Mouse (Mus musculus) heart, postnatal 0 days (tissue): ENCODE measurements at regions not wholly inside any gene's neighbourhood (a gene's known extent, or its start where the extent isn't known, plus 50 kb on each side); places are given as distances from the start of the nearest gene placed in this dataset.

Source experiments
- CTCF ChIP-seq: IDR thresholded peaks from 2 replicates; pipeline ENCODE4 v1.5.1; 2016; ENCODE audit warnings: antibody characterized with exemption, control low read depth, low read depth
- EP300 ChIP-seq: IDR thresholded peaks from 2 replicates; pipeline ENCODE4 v1.6.1; 2016; ENCODE audit warnings: antibody characterized with exemption, low read depth

GRCm38 (mm10) chr10:113027300-113027699 lies 98.5 kb upstream of the Atxn7l3b start:
- TF ChIP-seq CTCF = peak; percentile 53
- no peak for TF ChIP-seq EP300
